Mouse (Mus musculus): ENCODE results near the gene Macrod2.

Macrod2 gene

GRCm38 (mm10) chr2:142267836-142268235 is 1872.7 kb downstream of the Macrod2 start:
- no peak for DNase-seq

GRCm38 (mm10) chr2:142286761-142287160 is 1891.7 kb downstream of the Macrod2 start:
- DNase-seq: no peak

GRCm38 (mm10) chr2:142294831-142295230 is 1899.7 kb downstream of the Macrod2 start:
- no peak for DNase-seq

- no peak for DNase-seq
These were observed 1908.2 kb downstream of the Macrod2 start for GRCm38 (mm10) chr2:142303098-142303911.

- no peak for DNase-seq
These were observed 1908.7 kb downstream of the Macrod2 start for GRCm38 (mm10) chr2:142303912-142304182.

GRCm38 (mm10) chr2:142323158-142323557 is 1928.0 kb downstream of the Macrod2 start:
- no peak for DNase-seq

- no peak for DNase-seq
These were observed 1931.6 kb downstream of the Macrod2 start for GRCm38 (mm10) chr2:142326737-142327136.

GRCm38 (mm10) chr2:142329761-142330160 is 1934.7 kb downstream of the Macrod2 start:
- DNase-seq: no peak

GRCm38 (mm10) chr2:142334441-142335102 is 1939.5 kb downstream of the Macrod2 start:
- no peak for DNase-seq

GRCm38 (mm10) chr2:142335103-142335999 is 1940.2 kb downstream of the Macrod2 start:
- DNase-seq: no peak

- DNase-seq: no peak
These were observed 1948.9 kb downstream of the Macrod2 start for GRCm38 (mm10) chr2:142344021-142344420.

GRCm38 (mm10) chr2:142344758-142345157 is 1949.6 kb downstream of the Macrod2 start:
- DNase-seq: no peak

- DNase-seq: no peak
These were observed 1954.7 kb downstream of the Macrod2 start for GRCm38 (mm10) chr2:142349805-142350204.

GRCm38 (mm10) chr2:142362888-142363287 is 1967.8 kb downstream of the Macrod2 start:
- no peak for DNase-seq

GRCm38 (mm10) chr2:142373978-142374377 is 1978.9 kb downstream of the Macrod2 start:
- DNase-seq: no peak

- no peak for DNase-seq
These were observed 1985.5 kb downstream of the Macrod2 start for GRCm38 (mm10) chr2:142380563-142380962.

- DNase-seq: no peak
These were observed 1986.0 kb downstream of the Macrod2 start for GRCm38 (mm10) chr2:142381081-142381579.

GRCm38 (mm10) chr2:142393546-142393945 is 1998.4 kb downstream of the Macrod2 start:
- no peak for DNase-seq

GRCm38 (mm10) chr2:142399490-142399889 is 2004.4 kb downstream of the Macrod2 start:
- no peak for DNase-seq

GRCm38 (mm10) chr2:142400781-142401180 is 2005.7 kb downstream of the Macrod2 start:
- no peak for DNase-seq

- no peak for DNase-seq
These were observed 2006.2 kb downstream of the Macrod2 start for GRCm38 (mm10) chr2:142401359-142401758.

- no peak for DNase-seq
These were observed 2008.3 kb downstream of the Macrod2 start for GRCm38 (mm10) chr2:142403394-142403793.

GRCm38 (mm10) chr2:142404321-142404720 is 2009.2 kb downstream of the Macrod2 start:
- DNase-seq: no peak

All from B cell, adult 2 months (primary cell).